Mouse (Mus musculus) mouse embryonic stem cell (cell line): ENCODE results near the gene Sdsl.

Experiments used
- in situ Hi-C, 2 experiments: fragments of 300-500 bp; cut with MboI; formaldehyde crosslinking; loops; 1 replicate in 1 of 2; 3 replicates in 1 of 2; pipeline ENCODE4 v1.14.3; 2019 to 2020; ENCODE audit warnings: low sequenced_read_pairs in 2 of 2, low pct_unique_long_range_greater_than_20kb in 1 of 2, mixed read lengths in 1 of 2; ENCODE audit not compliant: unreplicated experiment in 1 of 2

The Sdsl gene

GRCm38 (mm10) chr5:120499202-120499601, 26.6 kb upstream of the Sdsl start:
- in situ Hi-C loops, result no loop called here

- in situ Hi-C loops, result no loop called here
Measured at GRCm38 (mm10) chr5:120497071-120497470, 24.5 kb upstream of the Sdsl start.

- in situ Hi-C loops, result no loop called here
Measured at GRCm38 (mm10) chr5:120495703-120496226, 23.2 kb upstream of the Sdsl start.

GRCm38 (mm10) chr5:120495064-120495702, 22.6 kb upstream of the Sdsl start:
- in situ Hi-C loops, result no loop called here

GRCm38 (mm10) chr5:120493873-120494395, 21.3 kb upstream of the Sdsl start:
- in situ Hi-C loops, result no loop called here

- in situ Hi-C loops, result no loop called here
Measured at GRCm38 (mm10) chr5:120493440-120493839, 20.8 kb upstream of the Sdsl start.

- in situ Hi-C loops, result no loop called here
Measured at GRCm38 (mm10) chr5:120492437-120492836, 19.8 kb upstream of the Sdsl start.

- in situ Hi-C loops, result no loop called here
Measured at GRCm38 (mm10) chr5:120490679-120491192, 18.1 kb upstream of the Sdsl start.

GRCm38 (mm10) chr5:120487844-120488243, 15.2 kb upstream of the Sdsl start:
- in situ Hi-C loops, result no loop called here

GRCm38 (mm10) chr5:120483399-120483798, 10.8 kb upstream of the Sdsl start:
- in situ Hi-C loops, result no loop called here

GRCm38 (mm10) chr5:120481205-120481604, 8.6 kb upstream of the Sdsl start:
- in situ Hi-C loops, result no loop called here

GRCm38 (mm10) chr5:120479538-120479937, 6.9 kb upstream of the Sdsl start:
- in situ Hi-C loops, result no loop called here

GRCm38 (mm10) chr5:120477993-120478392, 5.4 kb upstream of the Sdsl start:
- in situ Hi-C loops, result no loop called here

- in situ Hi-C loops, result no loop called here
Measured at GRCm38 (mm10) chr5:120476296-120476695, 3.7 kb upstream of the Sdsl start, which contains the start of gene Sds. TSS of gene Sds (plus strand) at chr5:120476526.

- in situ Hi-C loops, result no loop called here
Measured at GRCm38 (mm10) chr5:120475861-120476260, 3.3 kb upstream of the Sdsl start.

- in situ Hi-C loops, result loop anchor here in 1 of 2 experiments (25.0 kb wide), 1 partner anchor 186 kb away; no protein-coding TSS in a partner anchor
Measured at GRCm38 (mm10) chr5:120473361-120473760, 751 bp upstream of the Sdsl start.

- in situ Hi-C loops, result loop anchor here in 1 of 2 experiments (25.0 kb wide), 1 partner anchor 184 kb away; no protein-coding TSS in a partner anchor
Measured at GRCm38 (mm10) chr5:120471538-120471937, 1.1 kb downstream of the Sdsl start.

GRCm38 (mm10) chr5:120468830-120469229, 3.8 kb downstream of the Sdsl start:
- in situ Hi-C loops, result loop anchor here in 1 of 2 experiments (25.0 kb wide), 1 partner anchor 182 kb away; no protein-coding TSS in a partner anchor

- in situ Hi-C loops, result loop anchor here in 1 of 2 experiments (25.0 kb wide), 1 partner anchor 181 kb away; no protein-coding TSS in a partner anchor
Measured at GRCm38 (mm10) chr5:120468336-120468735, 4.3 kb downstream of the Sdsl start.
